Mouse (Mus musculus): ENCODE data around the gene Ctf2. TPM values are rescaled to one million over a fixed set of nuclear protein-coding genes. Genes with fewer than 3 reads are reported as not detected.

Gene Ctf2
- not detected for polyA plus RNA-seq (2014; fragmentation: Illumina TruSeq; extraction: RNeasy Lipid Tissue Mini Kit (QIAGEN cat#74804); ENCODE audit: low read depth, low replicate concordance)

DNA sequence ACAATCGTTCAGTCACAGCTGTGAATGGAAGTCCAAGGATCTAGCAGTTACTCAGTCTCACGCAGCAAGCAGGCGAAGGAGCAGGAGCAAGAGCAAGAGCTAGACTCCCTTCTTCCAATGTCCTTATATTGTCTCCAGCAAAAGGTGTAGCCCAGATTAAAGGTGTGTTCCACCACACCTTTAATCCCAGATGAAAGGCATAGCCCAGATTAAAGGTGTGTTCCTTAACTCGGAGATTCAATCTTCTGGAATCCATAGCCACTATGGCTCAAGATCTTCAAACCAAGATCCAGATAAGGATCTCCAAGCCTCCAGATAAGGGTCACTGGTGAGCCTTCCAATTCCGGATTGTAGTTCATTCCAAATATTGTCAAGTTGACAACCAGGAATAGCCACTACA lies at the start of gene Ctf2:
Gene Ctf2, minus strand, starts transcription at position 101 of the 400 bp plus-strand sequence.

GRCm38 (mm10) chr7:127776426-127776825 lies 44.5 kb upstream of the Ctf2 start, which contains the start of gene Setd1a:
Gene Setd1a (plus strand): TSS chr7:127776670.

GRCm38 (mm10) chr7:127769651-127770038 lies 37.7 kb upstream of the Ctf2 start, which contains the start of gene Orai3:
Gene Orai3 (plus strand): TSS chr7:127769815.

GRCm38 (mm10) chr7:127744366-127745045 lies 12.5 kb upstream of the Ctf2 start, which contains the start of gene Fbxl19:
Gene Fbxl19 (plus strand): TSS chr7:127744543.

GRCm38 (mm10) chr7:127712461-127713385 lies 19.2 kb downstream of the Ctf2 start, which contains the start of gene Ctf1:
Gene Ctf1 (plus strand): TSS chr7:127712736.

DNA sequence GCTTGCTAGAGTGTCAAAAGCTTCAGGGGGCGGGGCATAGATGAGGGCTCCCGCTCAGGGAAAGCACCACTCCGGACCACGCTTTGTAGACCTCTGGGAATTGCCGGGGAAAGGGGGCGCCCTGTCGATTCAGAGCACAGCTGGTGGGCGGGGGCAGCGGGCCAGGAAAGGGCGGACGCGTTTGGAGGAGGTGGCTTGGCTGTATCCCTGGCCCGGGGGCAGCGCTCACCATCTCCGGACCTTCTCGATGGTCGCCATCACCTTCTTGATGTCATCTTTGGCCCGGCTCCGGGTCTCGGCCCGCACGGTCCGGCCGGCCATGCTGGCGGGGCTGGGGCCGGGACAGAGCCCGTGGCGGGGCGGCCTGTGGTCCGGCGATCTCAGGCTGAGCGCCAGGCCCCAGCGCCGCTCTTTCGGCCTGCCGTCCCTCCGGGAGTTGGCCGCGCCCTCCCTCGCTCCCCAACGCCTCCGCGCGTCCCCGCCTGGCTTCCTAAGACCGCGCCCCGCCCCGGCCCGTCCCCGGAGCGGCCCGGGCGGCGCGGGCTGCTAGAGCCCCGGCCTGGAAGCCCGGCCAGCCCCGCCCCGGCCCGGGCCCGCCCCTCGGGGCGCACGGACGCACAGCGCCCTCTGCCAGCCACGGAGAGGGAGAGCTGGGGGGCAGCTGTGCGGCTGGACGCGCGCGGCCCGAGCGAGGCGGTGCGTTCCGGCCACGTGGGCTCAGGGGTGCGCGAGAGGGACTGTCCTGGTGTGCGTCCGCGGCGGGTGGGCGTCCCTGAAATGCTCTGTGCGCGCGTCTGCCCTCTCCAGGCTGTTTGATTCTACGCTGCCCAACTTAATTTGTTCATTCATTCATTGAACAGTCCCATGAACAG lies 23.5 kb downstream of the Ctf2 start, which contains the start of gene Bcl7c:
Gene Bcl7c, minus strand, starts transcription at position 727 of the 872 bp plus-strand sequence.

Other genes starting within 250 kb of the Ctf2 start
- gene Srcap, start 220.2 kb downstream of the Ctf2 start, polyA plus RNA-seq (2014; fragmentation: Illumina TruSeq; extraction: RNeasy Lipid Tissue Mini Kit (QIAGEN cat#74804); ENCODE audit: low read depth, low replicate concordance), result 11.2 TPM
- 8.8 TPM for gene Gm42715, start 212.6 kb downstream of the Ctf2 start, polyA plus RNA-seq (2014; fragmentation: Illumina TruSeq; extraction: RNeasy Lipid Tissue Mini Kit (QIAGEN cat#74804); ENCODE audit: low read depth, low replicate concordance)
- not detected for gene Tmem265, start 170.8 kb downstream of the Ctf2 start, polyA plus RNA-seq (2014; fragmentation: Illumina TruSeq; extraction: RNeasy Lipid Tissue Mini Kit (QIAGEN cat#74804); ENCODE audit: low read depth, low replicate concordance)
- 32.4 TPM for gene Phkg2, start 158.8 kb downstream of the Ctf2 start, polyA plus RNA-seq (2014; fragmentation: Illumina TruSeq; extraction: RNeasy Lipid Tissue Mini Kit (QIAGEN cat#74804); ENCODE audit: low read depth, low replicate concordance)
- gene Ccdc189, start 143.6 kb downstream of the Ctf2 start, polyA plus RNA-seq (2014; fragmentation: Illumina TruSeq; extraction: RNeasy Lipid Tissue Mini Kit (QIAGEN cat#74804); ENCODE audit: low read depth, low replicate concordance), result not detected
- 2.1 TPM for gene Rnf40, start 143.4 kb downstream of the Ctf2 start, polyA plus RNA-seq (2014; fragmentation: Illumina TruSeq; extraction: RNeasy Lipid Tissue Mini Kit (QIAGEN cat#74804); ENCODE audit: low read depth, low replicate concordance)
- gene Zfp629, start 116.4 kb downstream of the Ctf2 start, polyA plus RNA-seq (2014; fragmentation: Illumina TruSeq; extraction: RNeasy Lipid Tissue Mini Kit (QIAGEN cat#74804); ENCODE audit: low read depth, low replicate concordance), result 6.8 TPM
- gene Bcl7c, start 23.2 kb downstream of the Ctf2 start, polyA plus RNA-seq (2014; fragmentation: Illumina TruSeq; extraction: RNeasy Lipid Tissue Mini Kit (QIAGEN cat#74804); ENCODE audit: low read depth, low replicate concordance), result 1.0 TPM
- 2.8 TPM for gene Ctf1, start 19.4 kb downstream of the Ctf2 start, polyA plus RNA-seq (2014; fragmentation: Illumina TruSeq; extraction: RNeasy Lipid Tissue Mini Kit (QIAGEN cat#74804); ENCODE audit: low read depth, low replicate concordance)
- 1.2 TPM for gene Fbxl19, start 12.4 kb upstream of the Ctf2 start, polyA plus RNA-seq (2014; fragmentation: Illumina TruSeq; extraction: RNeasy Lipid Tissue Mini Kit (QIAGEN cat#74804); ENCODE audit: low read depth, low replicate concordance)
- gene Orai3, start 37.6 kb upstream of the Ctf2 start, polyA plus RNA-seq (2014; fragmentation: Illumina TruSeq; extraction: RNeasy Lipid Tissue Mini Kit (QIAGEN cat#74804); ENCODE audit: low read depth, low replicate concordance), result 3.5 TPM
- gene Setd1a, start 44.5 kb upstream of the Ctf2 start, polyA plus RNA-seq (2014; fragmentation: Illumina TruSeq; extraction: RNeasy Lipid Tissue Mini Kit (QIAGEN cat#74804); ENCODE audit: low read depth, low replicate concordance), result 7.0 TPM
- gene Gm49388, start 53.4 kb upstream of the Ctf2 start, polyA plus RNA-seq (2014; fragmentation: Illumina TruSeq; extraction: RNeasy Lipid Tissue Mini Kit (QIAGEN cat#74804); ENCODE audit: low read depth, low replicate concordance), result not detected
- gene Hsd3b7, start 68.4 kb upstream of the Ctf2 start, polyA plus RNA-seq (2014; fragmentation: Illumina TruSeq; extraction: RNeasy Lipid Tissue Mini Kit (QIAGEN cat#74804); ENCODE audit: low read depth, low replicate concordance), result 16.0 TPM
- gene Stx4a, start 92.1 kb upstream of the Ctf2 start, polyA plus RNA-seq (2014; fragmentation: Illumina TruSeq; extraction: RNeasy Lipid Tissue Mini Kit (QIAGEN cat#74804); ENCODE audit: low read depth, low replicate concordance), result 17.9 TPM
- gene Stx1b, start 92.4 kb upstream of the Ctf2 start, polyA plus RNA-seq (2014; fragmentation: Illumina TruSeq; extraction: RNeasy Lipid Tissue Mini Kit (QIAGEN cat#74804); ENCODE audit: low read depth, low replicate concordance), result 0.60 TPM
- gene Zfp646, start 144.1 kb upstream of the Ctf2 start, polyA plus RNA-seq (2014; fragmentation: Illumina TruSeq; extraction: RNeasy Lipid Tissue Mini Kit (QIAGEN cat#74804); ENCODE audit: low read depth, low replicate concordance), result 11.1 TPM
- 1.7 TPM for gene Zfp668, start 144.7 kb upstream of the Ctf2 start, polyA plus RNA-seq (2014; fragmentation: Illumina TruSeq; extraction: RNeasy Lipid Tissue Mini Kit (QIAGEN cat#74804); ENCODE audit: low read depth, low replicate concordance)
- gene Prss53, start 158.8 kb upstream of the Ctf2 start, polyA plus RNA-seq (2014; fragmentation: Illumina TruSeq; extraction: RNeasy Lipid Tissue Mini Kit (QIAGEN cat#74804); ENCODE audit: low read depth, low replicate concordance), result not detected
- not detected for gene Gm21974, start 163.3 kb upstream of the Ctf2 start, polyA plus RNA-seq (2014; fragmentation: Illumina TruSeq; extraction: RNeasy Lipid Tissue Mini Kit (QIAGEN cat#74804); ENCODE audit: low read depth, low replicate concordance)
- 26.8 TPM for gene Vkorc1, start 163.5 kb upstream of the Ctf2 start, polyA plus RNA-seq (2014; fragmentation: Illumina TruSeq; extraction: RNeasy Lipid Tissue Mini Kit (QIAGEN cat#74804); ENCODE audit: low read depth, low replicate concordance)
- 2.8 TPM for gene Bckdk, start 171.9 kb upstream of the Ctf2 start, polyA plus RNA-seq (2014; fragmentation: Illumina TruSeq; extraction: RNeasy Lipid Tissue Mini Kit (QIAGEN cat#74804); ENCODE audit: low read depth, low replicate concordance)
- 10.2 TPM for gene Kat8, start 180.3 kb upstream of the Ctf2 start, polyA plus RNA-seq (2014; fragmentation: Illumina TruSeq; extraction: RNeasy Lipid Tissue Mini Kit (QIAGEN cat#74804); ENCODE audit: low read depth, low replicate concordance)
- gene Prss8, start 197.9 kb upstream of the Ctf2 start, polyA plus RNA-seq (2014; fragmentation: Illumina TruSeq; extraction: RNeasy Lipid Tissue Mini Kit (QIAGEN cat#74804); ENCODE audit: low read depth, low replicate concordance), result 1.0 TPM
- not detected for gene Prss36, start 214.6 kb upstream of the Ctf2 start, polyA plus RNA-seq (2014; fragmentation: Illumina TruSeq; extraction: RNeasy Lipid Tissue Mini Kit (QIAGEN cat#74804); ENCODE audit: low read depth, low replicate concordance)
- gene Fus, start 235.3 kb upstream of the Ctf2 start, polyA plus RNA-seq (2014; fragmentation: Illumina TruSeq; extraction: RNeasy Lipid Tissue Mini Kit (QIAGEN cat#74804); ENCODE audit: low read depth, low replicate concordance), result 788 TPM

All from sigmoid colon, adult 10 weeks (tissue).